Mouse (Mus musculus) neutrophil, adult 5-6 weeks (primary cell): Measurements from ENCODE around the gene Nfasc. TPM values are rescaled to one million over a fixed set of nuclear protein-coding genes. Genes with fewer than 3 reads are reported as not detected.

Source experiments
- ATAC-seq: fragments of 151-379, 151-347 bp; 2 replicates; pipeline ENCODE4 v1.8.0; 2017; ENCODE audit warnings: mild to moderate bottlenecking, moderate TSS enrichment; ENCODE audit not compliant: insufficient number of reproducible peaks, poor library complexity, low FRiP score, severe bottlenecking; ENCODE audit errors: extremely low read depth
- total RNA-seq: library from RNA; stranded (forward); fragments of 200-1000 nt; gene quantifications from 2 replicates; pipeline ENCODE4 v1.2.3, GENCODE M21; 2017

Gene Nfasc
- total RNA-seq, 1 experiment from 2014 or later = under 0.01 TPM

- no peak for ATAC-seq
Measured at GRCm38 (mm10) chr1:132528647-132529334, 212.8 kb downstream of the Nfasc start.

DNA sequence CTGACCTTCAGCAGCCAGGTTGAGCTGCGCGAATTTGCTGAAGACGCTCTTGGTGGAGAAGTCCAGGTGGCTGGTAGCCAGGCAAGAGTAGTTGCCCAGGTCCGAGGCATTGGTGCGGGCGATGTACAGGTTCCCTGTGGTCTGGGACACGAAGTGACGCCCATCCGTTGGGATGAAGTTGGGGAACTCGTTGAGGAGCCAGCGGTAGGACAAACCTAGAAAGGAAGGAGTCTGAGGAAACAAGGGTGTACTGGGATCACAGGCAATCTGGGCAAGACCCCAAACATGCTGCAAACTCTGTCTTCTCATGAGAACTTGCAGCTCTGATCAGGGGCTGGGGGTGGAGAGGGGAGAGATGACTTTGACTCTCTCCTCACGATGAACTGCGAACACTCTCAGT, 213.5 kb downstream of the Nfasc start:
- no peak for ATAC-seq

- ATAC-seq = peak; percentile 28; the same call in 1 of the 2 replicates
Measured at GRCm38 (mm10) chr1:132525832-132526231, 215.8 kb downstream of the Nfasc start.

- ATAC-seq = no peak
Measured at GRCm38 (mm10) chr1:132523920-132524319, 217.7 kb downstream of the Nfasc start.

- ATAC-seq = no peak
Measured at GRCm38 (mm10) chr1:132523048-132523447, 218.5 kb downstream of the Nfasc start.

- ATAC-seq = peak; percentile 56
Measured at GRCm38 (mm10) chr1:132520764-132521163, 220.8 kb downstream of the Nfasc start.

DNA sequence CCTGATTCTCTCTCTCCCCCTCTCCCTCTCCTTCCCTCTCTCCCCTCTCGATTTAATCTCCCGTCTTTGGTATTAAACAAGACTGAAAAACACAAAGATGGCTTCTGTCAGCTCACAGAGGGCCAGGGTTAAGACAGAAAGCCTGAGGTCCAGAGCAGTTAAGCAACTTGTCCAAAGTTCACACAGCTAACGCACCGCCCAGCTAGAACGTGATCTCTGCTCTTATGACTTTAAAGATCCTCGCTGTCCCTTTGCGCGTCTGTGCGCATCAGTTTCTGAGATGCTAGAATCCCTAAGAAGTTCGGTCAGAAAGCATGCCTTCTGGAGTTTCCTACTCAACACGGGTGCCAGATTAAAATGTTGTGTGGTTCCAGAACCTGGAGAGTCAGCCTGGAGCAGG, 221.9 kb downstream of the Nfasc start:
- ATAC-seq = no peak

GRCm38 (mm10) chr1:132518621-132519020, 223.0 kb downstream of the Nfasc start:
- ATAC-seq = no peak

DNA sequence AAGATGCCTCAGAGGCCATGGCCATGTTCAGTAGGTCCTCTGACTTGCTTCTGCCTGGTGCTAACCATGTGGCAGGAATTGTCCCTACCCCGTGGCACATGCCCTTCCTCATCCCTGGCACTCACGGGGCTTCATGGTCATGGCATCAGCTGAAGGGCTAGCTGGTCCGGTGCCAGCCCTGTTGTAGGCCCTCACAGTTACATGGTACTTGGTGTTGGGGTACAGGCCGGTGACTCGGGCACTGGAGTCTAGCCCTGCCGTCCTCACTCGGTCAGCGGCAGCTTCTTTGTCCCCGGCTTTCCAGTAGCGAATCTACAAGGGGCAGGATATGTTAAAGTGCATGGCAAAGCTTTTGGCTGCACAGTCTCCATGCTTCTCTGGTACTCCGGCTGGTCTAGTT, 224.8 kb downstream of the Nfasc start:
- ATAC-seq = no peak

DNA sequence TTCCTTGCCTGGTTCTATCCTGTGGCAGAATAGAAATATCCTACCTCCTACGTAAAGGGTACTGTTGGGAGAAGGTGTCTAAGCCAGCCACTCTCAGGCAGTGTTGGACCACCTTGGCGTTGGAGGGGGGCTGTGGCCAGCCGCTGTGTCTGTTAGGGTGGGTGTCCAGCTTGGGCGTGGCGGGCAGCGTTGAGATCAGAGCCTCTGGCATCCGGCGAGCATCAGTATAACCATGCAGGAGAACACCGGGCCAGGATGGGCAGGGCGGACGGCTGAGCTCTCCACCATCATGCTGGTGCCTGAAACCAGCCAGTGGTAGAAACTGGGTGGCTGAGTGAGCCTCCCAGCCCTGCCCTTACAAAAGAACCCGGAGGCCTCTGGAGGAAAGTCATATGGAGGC, 226.3 kb downstream of the Nfasc start:
- no peak for ATAC-seq

Other genes with a start within 250 kb of the Nfasc start
- 11.3 and 11.7 TPM in 2 replicates for gene Tmem81, start 235.6 kb downstream of the Nfasc start, total RNA-seq
- under 0.01 TPM in 2 replicates for gene Cntn2, start 198.5 kb downstream of the Nfasc start, total RNA-seq
- gene Lrrn2, start 138.5 kb upstream of the Nfasc start, total RNA-seq = not detected in 2 replicates